Mouse (Mus musculus): ENCODE measurements around the gene Lyrm4.
A peak's percentile ranks its signal among the peaks of the same experiment; 100 is the strongest.

Lyrm4 gene

GRCm38 (mm10) chr13:36117143-36118014 is at the start of gene Lyrm4, which contains the start of gene Fars2:
Gene Lyrm4, minus strand, starts transcription at chr13:36117526.
Gene Fars2, plus strand, starts transcription at chr13:36117412.
- DNase-seq, result peak; percentile 96

- DNase-seq, result no peak
Observed at GRCm38 (mm10) chr13:36163898-36164297, 46.6 kb upstream of the Lyrm4 start.

GRCm38 (mm10) chr13:36163411-36163810 is 46.1 kb upstream of the Lyrm4 start:
- DNase-seq, result no peak

DNA sequence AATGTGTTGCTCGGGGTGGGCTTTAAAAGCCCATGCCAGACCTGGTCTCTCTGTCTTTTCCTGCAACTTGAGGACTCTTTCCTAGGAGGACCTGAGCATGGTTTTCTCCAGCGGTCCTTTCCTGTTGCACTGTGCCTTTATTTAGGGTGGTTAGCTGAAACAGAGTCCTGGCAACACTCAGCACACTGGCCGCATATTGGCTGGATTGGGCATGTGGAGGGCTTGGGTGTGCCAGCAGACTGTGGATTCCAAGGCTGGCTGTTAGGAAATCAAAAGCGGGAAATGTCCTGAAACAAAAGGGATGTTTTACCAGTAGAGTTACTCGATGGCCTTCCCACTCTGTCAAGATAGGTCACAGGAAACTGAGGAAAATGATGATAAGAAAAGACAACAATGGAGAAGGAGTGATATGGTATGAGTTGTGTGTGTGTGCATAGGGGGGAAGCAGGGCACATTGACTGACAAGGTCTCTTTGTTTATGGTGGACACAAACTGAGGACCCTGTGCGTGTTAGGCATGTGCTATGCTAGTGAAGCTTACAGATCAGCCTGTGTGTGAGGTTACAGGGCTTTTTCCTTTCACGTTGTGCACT is 39.1 kb upstream of the Lyrm4 start:
- no peak for DNase-seq

DNA sequence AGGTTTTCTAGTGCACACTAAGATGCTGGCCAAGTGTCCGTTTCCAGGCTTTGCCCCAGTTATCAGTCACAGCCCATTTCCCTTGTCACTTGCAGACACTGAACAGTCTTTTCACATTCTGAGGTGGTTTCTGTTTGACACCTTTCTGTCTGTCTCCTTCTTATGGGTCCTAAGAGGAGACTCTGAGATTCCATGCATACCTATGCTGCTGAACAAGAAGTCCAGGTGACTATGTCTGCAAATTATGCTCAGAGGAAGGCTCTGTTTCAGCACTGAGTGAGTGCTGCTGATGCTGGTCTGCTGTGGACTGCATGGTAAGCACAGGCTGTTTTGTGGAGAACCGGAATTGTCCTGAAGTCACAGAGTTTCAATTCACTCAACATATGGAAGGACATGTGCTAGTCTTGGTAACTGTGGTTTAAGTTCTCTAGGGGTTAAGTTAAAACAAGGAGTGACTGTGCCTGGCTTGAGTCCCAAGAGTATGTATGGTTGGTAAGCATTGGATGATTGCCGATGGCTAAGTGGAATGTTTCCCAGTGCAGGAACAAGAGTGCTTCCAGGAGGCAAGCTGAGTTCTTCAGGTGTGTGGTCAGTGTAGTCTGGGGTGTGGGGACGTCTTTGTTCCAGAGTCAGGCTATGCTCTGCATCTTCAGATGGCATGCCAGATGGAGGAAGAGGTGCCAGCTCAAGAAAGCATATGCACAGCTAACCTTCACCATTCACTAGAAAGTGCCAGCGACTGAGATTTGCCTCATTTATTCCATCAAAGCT is 35.6 kb upstream of the Lyrm4 start:
- DNase-seq, result no peak

DNA sequence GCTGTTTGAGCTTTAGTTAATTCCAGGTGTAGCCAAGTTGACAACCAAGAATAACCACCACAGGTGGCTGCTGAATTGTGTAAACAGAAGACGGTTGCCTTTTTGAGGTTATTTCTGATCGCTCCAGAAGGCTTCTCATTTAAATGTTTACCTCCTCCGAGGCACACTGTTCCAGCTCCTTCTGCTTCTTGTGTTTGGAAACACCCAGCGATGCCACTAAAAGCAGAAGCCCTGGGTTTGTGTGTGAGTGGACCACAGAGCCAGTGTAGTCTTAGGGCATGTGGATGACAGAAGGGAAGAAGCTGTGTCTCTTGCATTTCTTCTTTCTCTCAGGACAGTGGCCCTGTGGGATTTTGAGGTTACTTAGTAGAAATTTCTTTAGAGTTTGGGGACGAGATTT is 32.9 kb upstream of the Lyrm4 start:
- DNase-seq, result no peak

DNA sequence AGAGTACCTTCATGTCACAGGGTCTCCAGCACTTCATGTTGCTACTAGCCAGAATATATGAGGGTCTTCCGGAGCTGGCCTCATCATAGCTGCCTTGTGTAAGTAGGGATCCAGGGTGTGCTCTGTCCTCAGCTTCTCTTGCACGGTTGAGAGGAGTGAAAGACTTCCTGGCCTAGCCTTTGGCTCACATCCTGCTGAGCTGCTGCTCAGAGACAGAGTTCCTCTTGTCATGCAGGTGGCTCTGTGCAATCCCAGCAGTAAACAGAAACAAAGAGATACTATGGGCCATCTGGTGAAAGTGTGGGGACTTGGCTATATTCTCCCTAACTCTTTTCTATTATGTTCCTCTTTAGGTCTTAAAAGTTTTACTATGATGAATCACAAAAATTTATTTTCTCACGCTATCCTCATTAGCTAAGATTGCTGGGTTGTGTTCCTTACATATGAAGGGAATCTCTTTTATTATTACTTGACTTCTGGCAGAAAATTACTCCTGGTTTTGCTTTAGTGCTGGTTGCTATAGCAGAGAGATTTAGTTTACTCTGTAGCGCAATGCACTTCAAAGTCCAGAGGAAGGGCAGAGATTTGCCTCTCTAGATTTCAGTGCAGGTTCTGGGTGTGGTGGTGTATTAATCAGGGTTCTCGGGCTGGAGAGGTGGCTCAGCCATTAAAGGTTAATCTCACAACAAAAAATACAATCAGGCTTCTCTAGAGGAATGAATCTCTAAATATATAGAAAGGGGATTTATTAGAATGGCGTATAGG is 32.0 kb upstream of the Lyrm4 start:
- no peak for DNase-seq

DNA sequence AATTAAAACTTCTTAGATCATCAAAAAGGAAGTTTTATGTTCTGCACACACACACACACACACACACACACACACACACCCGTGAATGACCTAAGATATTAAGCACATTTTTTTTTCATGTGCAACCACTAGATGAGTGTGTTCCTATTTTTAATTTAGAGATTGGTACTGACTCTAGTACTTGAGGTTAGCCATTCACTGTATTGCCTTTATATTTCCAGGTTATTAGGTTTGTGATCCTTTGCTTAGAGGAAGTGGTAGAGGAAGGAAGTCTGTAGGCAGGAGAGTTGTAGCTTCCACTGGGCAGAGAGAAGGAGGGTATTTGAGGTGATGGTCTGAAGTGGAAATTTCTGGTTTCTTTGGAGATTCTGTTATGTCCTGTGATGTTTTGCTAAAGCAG is 28.3 kb upstream of the Lyrm4 start:
- DNase-seq, result no peak

- no peak for DNase-seq
Observed at GRCm38 (mm10) chr13:36140247-36141016, 23.1 kb upstream of the Lyrm4 start.

GRCm38 (mm10) chr13:36139703-36140102 is 22.4 kb upstream of the Lyrm4 start:
- DNase-seq, result no peak

DNA sequence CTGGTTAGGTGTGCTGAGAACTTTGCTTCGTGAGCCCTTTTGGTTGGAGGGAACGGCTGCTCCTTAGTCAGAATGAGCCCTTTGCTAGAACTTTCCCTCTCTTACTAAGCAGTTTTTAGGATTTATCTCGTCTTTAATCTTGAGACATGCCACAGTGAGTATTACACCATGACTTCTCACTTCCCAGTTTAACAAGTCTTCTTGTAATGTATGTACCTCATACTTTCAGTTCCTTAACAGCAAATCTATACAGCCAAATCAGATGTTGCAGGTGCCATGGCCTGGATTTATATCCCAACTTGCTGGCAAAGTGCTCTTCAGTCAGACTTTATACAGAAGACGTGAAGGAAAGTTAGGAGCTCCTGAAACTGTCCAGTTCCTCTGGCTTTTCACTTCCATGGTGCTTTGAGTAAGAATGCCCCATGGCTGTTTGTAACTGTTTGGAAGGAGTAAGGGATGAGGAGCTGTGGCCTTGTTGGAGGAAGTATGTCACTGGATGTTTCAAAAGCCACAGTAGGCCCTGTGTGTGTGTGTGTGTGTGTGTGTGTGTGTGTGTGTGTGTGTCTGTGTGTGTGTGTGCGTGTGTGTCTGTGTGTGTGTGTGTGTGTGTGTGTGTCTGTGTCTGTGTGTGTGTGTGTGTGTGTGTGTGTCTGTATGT is 14.8 kb upstream of the Lyrm4 start:
- DNase-seq, result no peak

DNA sequence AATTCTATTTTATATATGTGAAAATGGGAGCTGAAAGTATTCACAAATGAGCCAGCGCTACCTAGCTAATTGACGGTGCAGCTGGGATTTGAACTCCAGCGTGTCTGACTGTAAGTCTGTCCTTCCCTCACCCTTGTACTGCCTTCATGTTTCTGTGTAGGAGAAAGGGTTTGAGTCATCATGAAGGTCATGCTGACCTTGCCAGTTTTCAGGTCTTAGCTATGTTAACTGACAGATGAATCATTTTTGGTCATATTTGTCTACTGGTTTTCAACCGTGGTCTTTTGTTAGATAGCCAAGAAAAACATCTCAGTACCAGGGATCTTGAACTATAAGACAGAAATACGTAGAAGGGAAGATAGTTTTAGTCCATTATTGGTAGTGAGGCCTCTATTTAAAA is 14.1 kb upstream of the Lyrm4 start:
- no peak for DNase-seq

- DNase-seq, result no peak
Observed at GRCm38 (mm10) chr13:36129360-36130054, 12.2 kb upstream of the Lyrm4 start.

DNA sequence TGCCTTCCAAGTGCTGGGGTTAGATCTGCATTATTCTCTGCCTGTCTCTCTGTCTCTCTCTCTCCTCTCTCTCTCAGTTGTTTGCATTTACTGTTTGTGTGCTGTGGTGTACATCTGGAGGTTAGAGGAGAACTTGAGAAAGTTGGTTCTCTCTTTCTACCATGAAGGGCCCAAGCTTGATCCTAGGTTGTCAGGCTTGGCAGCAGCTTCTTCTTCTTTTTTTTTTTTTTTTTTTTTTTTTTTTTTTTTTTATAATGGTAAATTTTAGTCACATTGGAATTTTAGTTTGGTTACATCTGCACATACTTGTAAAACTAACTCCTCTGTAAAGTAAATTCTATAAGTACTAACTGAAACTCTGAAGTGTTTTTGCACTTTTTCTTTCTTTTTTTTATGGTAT is 3.3 kb upstream of the Lyrm4 start:
- no peak for DNase-seq

GRCm38 (mm10) chr13:36119684-36120083 is 2.4 kb upstream of the Lyrm4 start:
- no peak for DNase-seq

DNA sequence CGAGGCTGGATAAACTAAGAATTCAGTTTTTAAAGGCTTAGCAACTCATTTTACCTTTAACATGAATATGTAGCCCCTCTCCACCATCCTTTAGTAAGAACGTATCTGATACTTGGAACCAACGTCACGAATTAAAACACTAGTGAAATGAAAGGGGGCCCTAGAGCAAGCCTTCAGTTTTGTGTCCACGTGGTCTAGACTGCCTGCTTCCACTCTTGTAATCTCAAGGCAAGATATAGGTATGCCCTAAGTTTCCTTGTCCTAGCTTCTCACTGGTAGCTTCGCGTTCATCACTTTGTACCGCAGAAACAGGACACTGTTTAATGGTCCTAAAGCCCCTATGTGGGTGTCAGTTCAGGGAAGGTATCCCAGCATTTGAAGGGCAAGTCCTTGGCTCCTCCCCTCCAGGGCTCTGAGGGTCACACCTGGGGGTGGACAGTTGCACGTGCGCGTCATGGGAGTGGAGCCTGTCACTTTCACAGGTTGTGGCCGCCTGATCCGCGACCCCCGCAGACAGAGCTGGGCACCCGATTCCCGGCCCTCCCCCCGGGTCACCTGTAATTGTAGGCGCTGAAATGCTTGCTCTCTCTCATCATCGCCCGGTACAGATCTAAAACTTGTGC is 695 bp downstream of the Lyrm4 start:
- peak; percentile 23 for DNase-seq

- DNase-seq, result no peak
Observed at GRCm38 (mm10) chr13:36113181-36113580, 4.1 kb downstream of the Lyrm4 start.

DNA sequence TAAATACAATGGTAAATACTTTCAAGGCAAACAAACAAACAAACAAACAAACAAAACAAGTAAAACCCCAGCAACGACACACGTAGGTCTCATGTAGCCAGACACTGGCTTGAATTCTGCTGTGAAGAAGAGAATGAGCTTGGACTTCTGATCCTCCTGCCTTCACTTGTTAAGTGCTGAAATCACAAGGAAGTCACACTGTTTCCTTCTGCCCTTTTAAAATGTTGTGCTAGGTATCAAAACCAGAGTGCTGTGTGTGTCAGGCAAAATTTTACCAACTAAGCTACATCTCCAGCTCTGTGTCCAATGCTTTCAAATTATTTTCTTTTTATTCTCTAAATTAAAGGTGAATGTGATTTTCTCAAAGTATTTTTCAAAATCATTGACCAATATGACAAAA is 6.0 kb downstream of the Lyrm4 start:
- no peak for DNase-seq

DNA sequence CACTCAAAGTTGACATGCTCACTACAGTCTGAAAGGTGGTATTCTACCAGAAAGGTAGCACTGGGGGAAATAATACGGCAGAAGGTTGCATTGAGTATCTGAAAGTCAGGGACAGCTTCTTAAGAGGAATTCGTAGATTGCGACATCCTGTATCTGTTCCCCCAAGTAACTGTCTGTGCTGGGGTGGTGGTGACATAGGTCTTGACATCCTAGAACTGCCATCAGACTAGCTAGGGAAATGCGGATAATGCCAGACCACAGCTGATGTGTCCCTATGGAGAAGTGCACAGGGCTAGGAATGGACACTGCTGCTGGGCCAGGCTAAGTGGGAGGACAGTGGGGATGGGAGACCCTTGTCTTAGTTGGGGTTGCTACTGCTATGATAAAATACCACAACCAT is 8.8 kb downstream of the Lyrm4 start:
- DNase-seq, result no peak

DNA sequence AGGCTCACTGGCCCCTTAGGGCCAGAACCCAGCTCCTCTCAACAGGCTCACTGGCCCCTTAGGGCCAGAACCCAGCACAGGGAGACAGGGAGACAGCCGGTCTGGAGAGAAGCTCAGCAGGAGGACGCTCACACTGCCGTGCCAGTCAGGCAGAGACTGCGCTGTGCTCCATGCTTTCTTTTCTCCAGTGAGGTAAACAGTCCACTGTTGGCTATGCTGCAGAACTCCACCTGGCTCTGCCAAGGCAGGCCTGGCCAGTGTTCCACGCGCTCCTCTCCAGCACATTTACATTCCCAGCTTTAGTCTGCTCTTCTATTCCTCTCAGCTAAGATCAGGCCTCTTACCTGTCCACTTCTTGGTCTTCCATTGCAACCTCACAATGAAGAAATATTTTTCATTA is 11.7 kb downstream of the Lyrm4 start:
- no peak for DNase-seq
